8 mouse cellular contexts compared by ENCODE assay signal in genomic region chr17:80018976-80019541, GRCm38 (mm10). TPM values are rescaled to one million over a fixed set of nuclear protein-coding genes. Genes with fewer than 3 reads are reported as not detected.
A peak's percentile ranks its signal among the peaks of the same experiment; 100 is the strongest.
DNase-seq lines count a peak whose midpoint lies in the region; ATAC-seq and TF ChIP-seq lines count a peak whose summit lies in the region.

No protein-coding gene starts in this region.

- peaks cover 5% of the 10 kb centered on the region; the same call in 1 of the 2 replicates for H3K27me3 ChIP-seq in E14TG2a.4 (ENCODE audit: insufficient read depth, low read length)
- no peaks in the 10 kb centered on the region for H3K27me3 ChIP-seq in forebrain, embryonic 11.5 days (ENCODE audit: control insufficient read depth, insufficient read depth, low read length)
- H3K27me3 ChIP-seq in intestine, embryonic 14.5 days (replicated peaks; ENCODE audit: control insufficient read depth, insufficient read depth, low read length): no peaks in the 10 kb centered on the region
- no peaks in the 10 kb centered on the region for H3K27me3 ChIP-seq in liver, embryonic 16.5 days (ENCODE audit: control insufficient read depth, insufficient read depth, low read depth, low read length)
- no peaks in the 10 kb centered on the region for H3K27me3 ChIP-seq in small intestine, adult 2 months (ENCODE audit: control insufficient read depth, insufficient read depth, low read length)

- no peak for TF ChIP-seq POLR2A in small intestine, adult 2 months (IDR thresholded peaks at IDR 0.05; ENCODE audit: low read depth, low read length)

- peak; percentile 30; the same call in 1 of the 2 replicates for TF ChIP-seq CTCF in E14TG2a.4 (conservative IDR thresholded peaks at IDR 0.05; ENCODE audit: low read length)
- peak; percentile 65; the same call in 1 of the 2 replicates for TF ChIP-seq CTCF in small intestine, adult 2 months (IDR thresholded peaks at IDR 0.05; ENCODE audit: extremely low read depth, insufficient read length, insufficient replicate concordance, low read depth, low read length)

- WGBS in forebrain, embryonic 11.5 days: 11% methylated on average over 22 of the region's 22 CpGs
- WGBS in intestine, embryonic 14.5 days: 8% methylated on average over 22 of the region's 22 CpGs
- 12% methylated on average over 22 of the region's 22 CpGs for WGBS in liver, embryonic 16.5 days (ENCODE audit: insufficient replicate concordance)
- WGBS in small intestine, adult 2 months: 9% methylated on average over 22 of the region's 22 CpGs

- H3K9ac ChIP-seq in forebrain, embryonic 11.5 days (ENCODE audit: low read length): no peak overlapping the region
- H3K9ac ChIP-seq in intestine, embryonic 14.5 days (ENCODE audit: low read length): no peak overlapping the region
- peak overlapping the region; percentile 42 for H3K9ac ChIP-seq in liver, embryonic 16.5 days (ENCODE audit: low read depth, low read length)

- H3K4me1 ChIP-seq in E14TG2a.4 (replicated peaks; ENCODE audit: low read depth, low read length): peaks cover 28% of the 10 kb centered on the region
- 0 out of 2 replicates have a peak, but pooled peaks cover 2% of the 10 kb centered on the region for H3K4me1 ChIP-seq in forebrain, embryonic 11.5 days (replicated peaks; ENCODE audit: control insufficient read depth, insufficient read depth, low read length)
- no peaks in the 10 kb centered on the region for H3K4me1 ChIP-seq in intestine, embryonic 14.5 days (replicated peaks; ENCODE audit: control insufficient read depth, insufficient read depth, low read length)
- peaks cover 34% of the 10 kb centered on the region for H3K4me1 ChIP-seq in liver, embryonic 16.5 days (ENCODE audit: control insufficient read depth, low read depth, low read length)
- H3K4me1 ChIP-seq in small intestine, adult 2 months (ENCODE audit: control insufficient read depth, insufficient read depth, insufficient read length, low read length): peaks cover 12% of the 10 kb centered on the region

- H3K27ac ChIP-seq in forebrain, embryonic 11.5 days (ENCODE audit: low read depth, low read length): no peak overlapping the region
- H3K27ac ChIP-seq in intestine, embryonic 14.5 days (ENCODE audit: low read depth): no peak overlapping the region
- no peak overlapping the region for H3K27ac ChIP-seq in liver, embryonic 16.5 days (ENCODE audit: low read length)
- H3K27ac ChIP-seq in small intestine, adult 2 months (ENCODE audit: insufficient read depth, low read depth, low read length): no peak overlapping the region

- H3K4me3 ChIP-seq in E14TG2a.4 (replicated peaks; ENCODE audit: low read length): peak overlapping the region; percentile 73
- H3K4me3 ChIP-seq in forebrain, embryonic 11.5 days (ENCODE audit: low read depth, low read length): 0 out of 2 replicates have a peak overlapping the region, but pooled peaks have one; percentile 1
- H3K4me3 ChIP-seq in intestine, embryonic 14.5 days (ENCODE audit: low read depth, low read length): no peak overlapping the region
- H3K4me3 ChIP-seq in liver, embryonic 16.5 days (ENCODE audit: low read depth, low read length): 0 out of 2 replicates have a peak overlapping the region, but pooled peaks have one; percentile 10
- H3K4me3 ChIP-seq in small intestine, adult 2 months (ENCODE audit: low read depth, low read length): peak overlapping the region; percentile 42

- peak; percentile 38 for DNase-seq in A20 (ENCODE audit: low read depth, low spot score)
- DNase-seq in forebrain, embryonic 11.5 days (ENCODE audit: low spot score): peak; percentile 67
- peak; percentile 62 for DNase-seq in intestine, embryonic 14.5 days (ENCODE audit: low spot score)
- DNase-seq in left cerebral cortex, adult 11 months (ENCODE audit: low spot score): no peak
- DNase-seq in layer of hippocampus, postnatal 14 days (ENCODE audit: low spot score in 2 of 2): no peak

- peak overlapping the region; percentile 43; the same call in 1 of the 2 replicates for H3K4me2 ChIP-seq in forebrain, embryonic 11.5 days (ENCODE audit: low read depth, low read length, severe bottlenecking)
- peak overlapping the region; percentile 41 for H3K4me2 ChIP-seq in intestine, embryonic 14.5 days (ENCODE audit: low read length)
- H3K4me2 ChIP-seq in liver, embryonic 16.5 days (ENCODE audit: low read depth, low read length): peak overlapping the region; percentile 44

- peak; percentile 47; the same call in 1 of the 2 replicates for ATAC-seq in forebrain, embryonic 11.5 days (replicated peaks; ENCODE audit: low FRiP score)
- ATAC-seq in intestine, embryonic 14.5 days (replicated peaks; ENCODE audit: low FRiP score, low TSS enrichment, low read depth): peak; percentile 52
- peak; percentile 23; the same call in 1 of the 2 replicates for ATAC-seq in liver, embryonic 16.5 days (ENCODE audit: low read depth)

- peaks cover 12% of the 10 kb centered on the region for H3K9me3 ChIP-seq in E14TG2a.4 (ENCODE audit: low read length)
- no peaks in the 10 kb centered on the region for H3K9me3 ChIP-seq in forebrain, embryonic 11.5 days (ENCODE audit: control insufficient read depth, low read length)
- H3K9me3 ChIP-seq in intestine, embryonic 14.5 days (ENCODE audit: control insufficient read depth, low read length): no peaks in the 10 kb centered on the region
- H3K9me3 ChIP-seq in liver, embryonic 16.5 days (replicated peaks; ENCODE audit: control insufficient read depth, low read length): no peaks in the 10 kb centered on the region

- H3K36me3 ChIP-seq in E14TG2a.4 (ENCODE audit: insufficient read depth, low read length): no peaks in the 10 kb centered on the region
- H3K36me3 ChIP-seq in forebrain, embryonic 11.5 days (ENCODE audit: control insufficient read depth, insufficient read depth, low read length): no peaks in the 10 kb centered on the region
- no peaks in the 10 kb centered on the region for H3K36me3 ChIP-seq in intestine, embryonic 14.5 days (ENCODE audit: control insufficient read depth, insufficient read depth, low read length)
- H3K36me3 ChIP-seq in liver, embryonic 16.5 days (ENCODE audit: control insufficient read depth, insufficient read depth): no peaks in the 10 kb centered on the region
- H3K36me3 ChIP-seq in small intestine, adult 2 months (ENCODE audit: control insufficient read depth, insufficient read depth, low read length): no peaks in the 10 kb centered on the region

RNA-seq across cellular contexts. Expression of gene Hnrnpll, which starts 43.1 kb away (rescaled TPM):
- polyA plus RNA-seq in forebrain, embryonic 11.5 days (2014; fragmentation: Nextera tagmentation; extraction: Ambion mirVana): 127 TPM in 2 replicates
- 58.4 and 59.1 TPM in 2 replicates for polyA plus RNA-seq in intestine, embryonic 14.5 days (2014; fragmentation: Nextera tagmentation; extraction: Ambion mirVana)
- polyA plus RNA-seq in liver, embryonic 16.5 days (2015; fragmentation: Nextera tagmentation; extraction: Ambion mirVana): 17.2 and 17.7 TPM in 2 replicates
- 4.9 and 10.7 TPM in 2 replicates for polyA plus RNA-seq in small intestine, adult 2 months (2012; rRNA removed)
- total RNA-seq in layer of hippocampus, postnatal 14 days (2021): 10 to 100 TPM; 59.5 to 65.4 TPM

Comparison
In these comparisons a context has a peak if more than half of its experiments do, and no peak if none do; other contexts are left out.
1. DNase-seq: peak in A20 (single experiment), forebrain, embryonic 11.5 days (single experiment) and intestine, embryonic 14.5 days (single experiment); none in left cerebral cortex, adult 11 months (single experiment) and layer of hippocampus, postnatal 14 days (0 of 2).
2. Peak in every context shown above with its lines, with median percentiles within 50 percentile points of each other: ATAC-seq and H3K4me2 ChIP-seq.